Mouse (Mus musculus) heart, postnatal 0 days (tissue): ENCODE results near the gene Eif3f. TPM values are rescaled to one million over a fixed set of nuclear protein-coding genes. Genes with fewer than 3 reads are reported as not detected.

Source experiments
- ATAC-seq: fragments of 200-750 bp; cut with Nextera tagmentation; 2 replicates; pipeline ENCODE4 v1.8.0; 2017; ENCODE audit warnings: low read depth, moderate number of reproducible peaks, moderate library complexity; ENCODE audit not compliant: insufficient read depth
- DNase-seq: peaks from one replicate; pipeline ENCODE4 v3.0.0-alpha.2; 2016; ENCODE audit warnings: low spot score
- H3K27ac ChIP-seq: fragments of 300-500 bp; sonication (generic); 2 replicates; pipeline ENCODE4 v1.5.1; 2014; ENCODE audit warnings: low read depth, mild to moderate bottlenecking
- H3K27me3 ChIP-seq: fragments of 300-500 bp; sonication (generic); 2 replicates; pipeline ENCODE4 v1.6.1; 2014; ENCODE audit warnings: low read length, mixed read lengths; ENCODE audit not compliant: control insufficient read depth, insufficient read depth
- H3K36me3 ChIP-seq: fragments of 300-500 bp; sonication (generic); replicated peaks from 2 replicates; pipeline ENCODE4 v1.6.1; 2014; ENCODE audit warnings: low read length, mixed read lengths; ENCODE audit not compliant: control insufficient read depth, insufficient read depth
- H3K4me1 ChIP-seq: fragments of 300-500 bp; sonication (generic); 2 replicates; pipeline ENCODE4 v1.6.1; 2014; ENCODE audit warnings: antibody characterized with exemption; ENCODE audit not compliant: control insufficient read depth, insufficient read depth
- H3K4me2 ChIP-seq: fragments of 300-500 bp; sonication (generic); 2 replicates; pipeline ENCODE4 v1.6.1; 2014; ENCODE audit warnings: low read depth, mild to moderate bottlenecking, low read length, moderate library complexity
- H3K4me3 ChIP-seq: fragments of 300-500 bp; sonication (generic); 2 replicates; pipeline ENCODE4 v1.5.1; 2014; ENCODE audit warnings: low read depth, low read length
- H3K9ac ChIP-seq: fragments of 300-500 bp; sonication (generic); replicated peaks from 2 replicates; pipeline ENCODE4 v1.6.1; 2014; ENCODE audit warnings: low read depth, low read length, mixed read lengths
- H3K9me3 ChIP-seq: fragments of 300-500 bp; sonication (generic); replicated peaks from 2 replicates; pipeline ENCODE4 v1.6.1; 2016; ENCODE audit warnings: low read length; ENCODE audit not compliant: control insufficient read depth
- CTCF ChIP-seq: IDR thresholded peaks from 2 replicates; pipeline ENCODE4 v1.5.1; 2016; ENCODE audit warnings: antibody characterized with exemption, control low read depth, low read depth
- EP300 ChIP-seq: IDR thresholded peaks from 2 replicates; pipeline ENCODE4 v1.6.1; 2016; ENCODE audit warnings: antibody characterized with exemption, low read depth
- WGBS: fragments of 180-500 bp; shearing (Covaris S2); extraction: QIAGEN DNeasy Blood & Tissue Kit; methylation state at CpG from one replicate; pipeline ENCODE4 v1.1.7; 2014; 5-methylcytosine and 5-hydroxymethylcytosine counted together
- polyA plus RNA-seq: library from polyadenylated mRNA; unstranded; fragments of >200 nt; fragmentation: Nextera tagmentation; extraction: Ambion mirVana; gene quantifications from 2 replicates; pipeline ENCODE4 v1.2.1, GENCODE M21; 2015
- total RNA-seq: library from RNA; depleted of rRNA; stranded (reverse); fragments of >200 nt; gene quantifications from 2 replicates; pipeline ENCODE4 v1.2.3, GENCODE M21; 2014; ENCODE audit warnings: low replicate concordance; rRNA removed

The Eif3f gene
- 75.7 and 107 TPM in 2 replicates for total RNA-seq
- 42.9 and 47.1 TPM in 2 replicates for polyA plus RNA-seq

DNA sequence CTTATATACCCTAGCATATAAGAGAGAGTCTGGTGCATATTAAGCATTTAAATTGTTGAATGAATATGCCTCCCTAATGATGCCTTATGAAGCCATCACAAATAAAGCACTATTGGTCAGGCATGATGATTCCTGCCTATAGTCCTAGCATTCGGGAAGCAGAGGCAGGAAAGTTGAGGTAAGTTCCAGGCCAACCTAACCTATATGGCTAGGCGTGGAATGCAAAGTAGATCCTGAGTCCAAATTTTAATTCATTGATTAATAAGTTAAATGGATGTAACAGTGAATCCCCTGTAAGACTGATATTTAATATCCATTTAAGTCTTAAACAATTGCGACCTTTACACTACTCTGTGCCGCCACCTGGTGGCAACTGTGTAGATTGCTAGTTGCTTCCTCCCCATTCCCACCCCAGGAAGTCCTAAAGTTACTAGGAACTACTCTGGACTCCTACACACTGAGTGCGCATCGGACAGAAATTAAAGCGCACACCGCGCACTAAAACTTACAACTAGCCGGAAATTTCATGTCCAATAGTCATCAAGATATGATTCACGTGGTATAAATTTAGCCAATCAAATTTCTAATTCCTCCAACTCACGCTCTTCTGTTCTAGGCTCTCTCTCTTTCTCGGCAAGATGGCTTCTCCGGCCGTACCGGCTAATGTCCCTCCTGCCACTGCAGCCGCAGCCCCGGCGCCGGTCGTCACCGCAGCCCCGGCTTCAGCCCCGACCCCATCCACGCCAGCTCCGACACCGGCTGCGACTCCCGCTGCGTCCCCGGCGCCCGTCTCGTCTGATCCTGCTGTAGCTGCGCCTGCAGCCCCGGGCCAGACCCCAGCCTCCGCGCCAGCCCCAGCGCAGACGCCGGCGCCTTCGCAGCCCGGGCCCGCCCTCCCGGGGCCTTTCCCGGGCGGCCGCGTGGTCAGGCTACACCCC, at the start of gene Eif3f:
Gene Eif3f (plus strand): TSS at position 624 of the 938 bp plus-strand sequence.
- Histone ChIP-seq H3K27ac (peak within 1 kb of the TSS; percentile 79), H3K36me3 (peaks cover 25% of the 10 kb centered on the region), H3K4me2 (peak within 1 kb of the TSS; percentile 90), H3K27me3 (no peaks in the 10 kb centered on the region), H3K9ac (peak within 1 kb of the TSS; percentile 89), H3K9me3 (no peaks in the 10 kb centered on the region), H3K4me3 (peak within 1 kb of the TSS; percentile 81), H3K4me1 (peaks cover 9% of the 10 kb centered on the region; the same call in 1 of the 2 replicates)
- TF ChIP-seq CTCF (peak; percentile 93), EP300 (no peak)
- WGBS = 2% methylated on average over 49 of the region's 50 CpGs
- peak; percentile 99 for DNase-seq
- peak; percentile 94 for ATAC-seq

- 60% methylated on average over 4 of the region's 4 CpGs for WGBS
- TF ChIP-seq CTCF = no peak
- no peak for TF ChIP-seq EP300
These were observed 49.3 kb upstream of the Eif3f start, which contains the start of gene Olfr518 for GRCm38 (mm10) chr7:108884906-108885305. Olfr518 (minus strand) TSS chr7:108885006.

GRCm38 (mm10) chr7:108894320-108894719, 39.9 kb upstream of the Eif3f start, which contains the start of gene Olfr519:
Olfr519 (minus strand) TSS chr7:108894420.
- no peaks in the 10 kb centered on the region for H3K27me3 ChIP-seq
- no peak within 1 kb of the TSS for H3K9ac ChIP-seq
- WGBS = 67% methylated on average over 5 of the region's 5 CpGs
- no peaks in the 10 kb centered on the region for H3K36me3 ChIP-seq
- H3K9me3 ChIP-seq = no peaks in the 10 kb centered on the region
- H3K4me3 ChIP-seq = no peak within 1 kb of the TSS
- ATAC-seq = no peak
- H3K4me2 ChIP-seq = no peak within 1 kb of the TSS
- no peak for DNase-seq
- no peaks in the 10 kb centered on the region for H3K4me1 ChIP-seq
- H3K27ac ChIP-seq = no peak within 1 kb of the TSS
- no peak for TF ChIP-seq CTCF
- TF ChIP-seq EP300 = no peak

More at GRCm38 (mm10) chr7:108884906-108885305, 49.3 kb upstream of the Eif3f start, which contains the start of gene Olfr518:
- Histone ChIP-seq H3K27me3 (no peaks in the 10 kb centered on the region), H3K4me2 (no peak within 1 kb of the TSS), H3K4me1 (no peaks in the 10 kb centered on the region), H3K4me3 (no peak within 1 kb of the TSS), H3K36me3 (no peaks in the 10 kb centered on the region), H3K27ac (no peak within 1 kb of the TSS), H3K9ac (no peak within 1 kb of the TSS), H3K9me3 (no peaks in the 10 kb centered on the region)
- DNase-seq = no peak
- ATAC-seq = no peak

- Histone ChIP-seq H3K36me3 (no peaks in the 10 kb centered on the region), H3K4me1 (no peaks in the 10 kb centered on the region), H3K27me3 (no peaks in the 10 kb centered on the region), H3K4me3 (no peak overlapping the region), H3K27ac (no peak overlapping the region), H3K9me3 (no peaks in the 10 kb centered on the region), H3K9ac (no peak overlapping the region), H3K4me2 (no peak overlapping the region)
- ATAC-seq (no peak), DNase-seq (no peak)
- no peak for TF ChIP-seq EP300
- no peak for TF ChIP-seq CTCF
- 68% methylated on average over 2 of the region's 2 CpGs for WGBS
These were observed 30.2 kb upstream of the Eif3f start for GRCm38 (mm10) chr7:108903969-108904368.

- TF ChIP-seq CTCF (no peak), EP300 (no peak)
- Histone ChIP-seq H3K36me3 (peaks cover 6% of the 10 kb centered on the region; the same call in 1 of the 2 replicates), H3K9ac (no peak overlapping the region), H3K27ac (no peak overlapping the region), H3K4me2 (no peak overlapping the region), H3K4me3 (no peak overlapping the region), H3K9me3 (no peaks in the 10 kb centered on the region), H3K27me3 (no peaks in the 10 kb centered on the region), H3K4me1 (peaks cover 15% of the 10 kb centered on the region)
- DNase-seq (no peak), ATAC-seq (no peak)
- 70% methylated on average over 4 of the region's 4 CpGs for WGBS
These were observed 7.2 kb upstream of the Eif3f start for GRCm38 (mm10) chr7:108927043-108927442.
